Mouse (Mus musculus): ENCODE measurements at regions not wholly inside any gene's neighbourhood (a gene's known extent, or its start where the extent isn't known, plus 50 kb on each side); places are given as distances from the start of the nearest gene placed in this dataset.

DNA sequence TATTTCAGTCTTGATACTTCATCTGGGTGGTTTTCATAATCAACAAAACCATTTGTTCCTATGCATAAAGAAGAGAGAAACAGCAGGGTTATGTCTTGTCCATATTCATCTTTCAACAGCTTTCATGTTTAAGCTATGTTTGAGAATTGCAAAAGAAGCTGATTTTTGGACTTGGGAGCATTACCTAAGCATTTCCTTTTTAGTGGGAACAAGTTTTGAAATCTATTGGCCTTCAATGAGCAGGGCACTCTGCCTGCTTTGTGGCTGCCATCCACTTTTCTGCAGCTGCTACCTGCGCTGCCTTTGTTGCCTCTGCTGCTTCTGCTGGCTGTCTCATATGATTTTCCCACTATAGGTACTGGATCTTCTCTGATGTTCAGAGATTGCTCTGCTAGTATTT, 136.6 kb upstream of the Stxbp6 start:
- TF ChIP-seq CTCF (IDR thresholded peaks at IDR 0.05; ENCODE audit: borderline replicate concordance, insufficient read depth, low read depth, low read length) (no peak), POLR2A (IDR thresholded peaks at IDR 0.05; ENCODE audit: borderline replicate concordance, insufficient read depth, low read length) (no peak)
